Mouse (Mus musculus): Measurements from ENCODE around the gene Wdr20. TPM values are rescaled to one million over a fixed set of nuclear protein-coding genes. Genes with fewer than 3 reads are reported as not detected.
A peak's percentile ranks its signal among the peaks of the same experiment; 100 is the strongest.
"Not testable (repeated sequence)": the region's sequence is repeated elsewhere in the genome, so short reads cannot be mapped to it uniquely, and the experiment has no call there.

Gene Wdr20
- total and polyA plus RNA-seq, 3 experiments = 17.9 to 26.2 (median 22.8) TPM

- TF ChIP-seq ETS1 (conservative IDR thresholded peaks at IDR 0.05; ENCODE audit: low read depth, low read length) (peak; percentile 82), CHD2 (IDR thresholded peaks at IDR 0.05; ENCODE audit: low read length) (no peak), SIN3A (IDR thresholded peaks at IDR 0.05; ENCODE audit: low read length) (peak; percentile 62; the same call in 1 of the 2 replicates), JUN (IDR thresholded peaks at IDR 0.05; ENCODE audit: insufficient read depth, low read depth, low read length) (no peak), KAT2A (IDR thresholded peaks at IDR 0.05; ENCODE audit: insufficient replicate concordance, low read length) (no peak), RAD21 (IDR thresholded peaks at IDR 0.05; ENCODE audit: low read depth, low read length) (no peak), MAZ (IDR thresholded peaks at IDR 0.05; ENCODE audit: low read depth, low read length) (no peak), ZC3H11A (IDR thresholded peaks at IDR 0.05; ENCODE audit: low read depth, low read length) (no peak), ELF1 (IDR thresholded peaks at IDR 0.05; ENCODE audit: low read depth, low read length) (no peak), TCF12 (IDR thresholded peaks at IDR 0.05; ENCODE audit: low read depth, low read length) (no peak), POLR2A (IDR thresholded peaks at IDR 0.05; ENCODE audit: low read depth, low read length) (no peak), IRF4 (IDR thresholded peaks at IDR 0.05; ENCODE audit: low read depth, low read length) (peak; percentile 69), EP300 (IDR thresholded peaks at IDR 0.05; ENCODE audit: low read length) (peak; percentile 63; the same call in 1 of the 2 replicates)
Observed at GRCm38 (mm10) chr12:110725489-110725888, 12.3 kb upstream of the Wdr20 start (continued).

- no peak for DNase-seq (ENCODE audit: extremely low read depth)
- H3K27me3 ChIP-seq (replicated peaks) = no peaks in the 10 kb centered on the region
- H3K4me1 ChIP-seq (ENCODE audit: control insufficient read depth in 1 of 2, insufficient read depth in 2 of 2) = peaks cover 6 to 36% of the 10 kb centered on the region in 2 experiments
- no peak overlapping the region for H3K4me3 ChIP-seq (replicated peaks in 1 of 3; ENCODE audit: low read depth in 2 of 3, low read length in 2 of 3, poor library complexity in 1 of 3)
- 0 out of 2 replicates have a peak, but pooled peaks have one; percentile 32 for TF ChIP-seq MYC (IDR thresholded peaks at IDR 0.05; ENCODE audit: low read depth, low read length)
- TF ChIP-seq CTCF (conservative IDR thresholded peaks at IDR 0.05 in 1 of 2, IDR thresholded peaks at IDR 0.05 in 1 of 2; ENCODE audit: low read depth in 2 of 2, low read length in 2 of 2) = peak in 1 of 2 experiments; percentile 26; a peak in 1 of 4 replicates
- TF ChIP-seq JUN (IDR thresholded peaks at IDR 0.05; ENCODE audit: insufficient read depth, low read depth, low read length) = no peak
- H3K9ac ChIP-seq (ENCODE audit: insufficient read depth, low read depth) = no peak overlapping the region
- dilution Hi-C loops (cut with MboI; ENCODE audit: extremely low pct_ligation_motif_present, extremely low pct_unique_long_range_greater_than_20kb, low sequenced_read_pairs) (no loop called here), in situ Hi-C loops (cut with MboI; ENCODE audit: low pct_ligation_motif_present, low pct_unique_long_range_greater_than_20kb, low sequenced_read_pairs) (no loop called here)
- H3K36me3 ChIP-seq (replicated peaks in 1 of 2; ENCODE audit: control insufficient read depth in 1 of 2, insufficient read depth in 1 of 2, low read length in 1 of 2) = no peaks in the 10 kb centered on the region
- no peak overlapping the region for H3K4me2 ChIP-seq (ENCODE audit: insufficient read depth, low read depth, poor library complexity, severe bottlenecking)
- no peaks in the 10 kb centered on the region for H3K79me2 ChIP-seq (replicated peaks; ENCODE audit: control insufficient read depth, extremely low read depth, insufficient read depth, poor library complexity, severe bottlenecking)
- no peak overlapping the region for H3K27ac ChIP-seq (ENCODE audit: insufficient read depth, low read depth)
- H3K9me3 ChIP-seq (replicated peaks; ENCODE audit: low read length) = peaks cover 13% of the 10 kb centered on the region
Observed at GRCm38 (mm10) chr12:110726428-110726827, 11.3 kb upstream of the Wdr20 start.

- H3K9me3 ChIP-seq (replicated peaks; ENCODE audit: low read length); H3K9ac ChIP-seq (ENCODE audit: insufficient read depth, low read depth); H3K79me2 ChIP-seq (replicated peaks; ENCODE audit: control insufficient read depth, extremely low read depth, insufficient read depth, poor library complexity, severe bottlenecking); dilution Hi-C loops (cut with MboI; ENCODE audit: extremely low pct_ligation_motif_present, extremely low pct_unique_long_range_greater_than_20kb, low sequenced_read_pairs); H3K4me3 ChIP-seq (replicated peaks in 1 of 3; ENCODE audit: low read depth in 2 of 3, low read length in 2 of 3, poor library complexity in 1 of 3); DNase-seq (ENCODE audit: extremely low read depth); H3K36me3 ChIP-seq (replicated peaks in 1 of 2; ENCODE audit: control insufficient read depth in 1 of 2, insufficient read depth in 1 of 2, low read length in 1 of 2); H3K27ac ChIP-seq (ENCODE audit: insufficient read depth, low read depth); H3K4me2 ChIP-seq (ENCODE audit: insufficient read depth, low read depth, poor library complexity, severe bottlenecking): not testable (repeated sequence)
- peaks cover 14% of the 10 kb centered on the region for H3K27me3 ChIP-seq (replicated peaks)
- H3K4me1 ChIP-seq (ENCODE audit: control insufficient read depth in 1 of 2, insufficient read depth in 2 of 2) = peaks cover 0 to 15% of the 10 kb centered on the region in 2 experiments; a peak in 2 of 4 replicates
- in situ Hi-C loops (cut with MboI; ENCODE audit: low pct_ligation_motif_present, low pct_unique_long_range_greater_than_20kb, low sequenced_read_pairs) = loop anchor here (10.0 kb wide), 1 partner anchor 112 kb away; the partner anchor contains the start of gene Mok
Observed at GRCm38 (mm10) chr12:110733254-110733653, 4.5 kb upstream of the Wdr20 start.

Measured in CH12.LX (cell line).